Comparison of ENCODE assay signal across 8 mouse cellular contexts in genomic region chr1:180569453-180569852, GRCm38 (mm10). TPM values are rescaled to one million over a fixed set of nuclear protein-coding genes. Genes with fewer than 3 reads are reported as not detected.
DNase-seq lines count a peak whose midpoint lies in the region; ATAC-seq lines count a peak whose summit lies in the region.

No protein-coding gene starts in this region.

- no peaks in the 10 kb centered on the region for H3K9me3 ChIP-seq in heart, embryonic 16.5 days (replicated peaks; ENCODE audit: control insufficient read depth, low read length)
- no peaks in the 10 kb centered on the region for H3K9me3 ChIP-seq in forebrain, embryonic 15.5 days
- H3K9me3 ChIP-seq in midbrain, embryonic 10.5 days (replicated peaks), result peaks cover 22% of the 10 kb centered on the region

- H3K27ac ChIP-seq in heart, embryonic 16.5 days (ENCODE audit: low read length), result peak overlapping the region; percentile 90
- peak overlapping the region; percentile 91 for H3K27ac ChIP-seq in forebrain, embryonic 15.5 days (replicated peaks)
- peak overlapping the region; percentile 97 for H3K27ac ChIP-seq in midbrain, embryonic 10.5 days (replicated peaks)

- no peak for ATAC-seq in heart, embryonic 16.5 days (replicated peaks; ENCODE audit: extremely low read depth, insufficient read depth, low FRiP score)
- ATAC-seq in forebrain, embryonic 15.5 days (replicated peaks), result no peak

- H3K9ac ChIP-seq in heart, embryonic 16.5 days (ENCODE audit: low read length), result peak overlapping the region; percentile 91
- peak overlapping the region; percentile 84 for H3K9ac ChIP-seq in forebrain, embryonic 15.5 days (replicated peaks)

- WGBS in heart, embryonic 16.5 days, result under 1% methylated on average over 17 of the region's 17 CpGs
- WGBS in forebrain, embryonic 15.5 days, result under 1% methylated on average over 17 of the region's 17 CpGs
- WGBS in midbrain, embryonic 10.5 days, result under 1% methylated on average over 17 of the region's 17 CpGs

- peak overlapping the region; percentile 90 for H3K4me3 ChIP-seq in heart, embryonic 16.5 days (ENCODE audit: low read length)
- H3K4me3 ChIP-seq in forebrain, embryonic 15.5 days, result peak overlapping the region; percentile 70
- H3K4me3 ChIP-seq in midbrain, embryonic 10.5 days, result peak overlapping the region; percentile 95

- peaks cover 32% of the 10 kb centered on the region for H3K4me1 ChIP-seq in heart, embryonic 16.5 days (ENCODE audit: control insufficient read depth, insufficient read depth, low read length)
- peaks cover 33% of the 10 kb centered on the region for H3K4me1 ChIP-seq in forebrain, embryonic 15.5 days
- peaks cover 27% of the 10 kb centered on the region for H3K4me1 ChIP-seq in midbrain, embryonic 10.5 days

- peaks cover 8% of the 10 kb centered on the region; the same call in 1 of the 2 replicates for H3K36me3 ChIP-seq in heart, embryonic 16.5 days (ENCODE audit: control insufficient read depth, insufficient read depth)
- H3K36me3 ChIP-seq in forebrain, embryonic 15.5 days, result peaks cover 10% of the 10 kb centered on the region
- H3K36me3 ChIP-seq in midbrain, embryonic 10.5 days, result peaks cover 38% of the 10 kb centered on the region

- DNase-seq in heart, postnatal 36 days, result no peak
- DNase-seq in MEL-GATA-1-ER (ENCODE audit: extremely low read depth, low read depth), result peak; percentile 11
- no peak for DNase-seq in midbrain, embryonic 10.5 days (ENCODE audit: low spot score)
- DNase-seq in right cerebral cortex, postnatal 36 days (ENCODE audit: low spot score in 2 of 2), result no peak
- DNase-seq in thymus, postnatal 14 days, result no peak
- DNase-seq in Muller cell, postnatal 12 days (ENCODE audit: inconsistent ontology term), result no peak

- H3K4me2 ChIP-seq in heart, embryonic 16.5 days (ENCODE audit: low read depth, low read length), result peak overlapping the region; percentile 77
- H3K4me2 ChIP-seq in forebrain, embryonic 15.5 days (replicated peaks), result peak overlapping the region; percentile 77

- intact Hi-C loops in heart, postnatal 36 days (cut with DNase I), result no loop called here

- no peaks in the 10 kb centered on the region for H3K27me3 ChIP-seq in heart, embryonic 16.5 days (ENCODE audit: control insufficient read depth, insufficient read depth, low read length)
- H3K27me3 ChIP-seq in forebrain, embryonic 15.5 days, result no peaks in the 10 kb centered on the region
- no peaks in the 10 kb centered on the region for H3K27me3 ChIP-seq in midbrain, embryonic 10.5 days (ENCODE audit: low read depth, poor library complexity, severe bottlenecking)

RNA-seq across cellular contexts. Expression of gene Parp1, which starts 0.7 kb away (rescaled TPM):
- polyA plus RNA-seq in heart, embryonic 16.5 days (2015; fragmentation: Nextera tagmentation; extraction: Ambion mirVana), result 88.3 and 88.7 TPM in 2 replicates
- 10 to 100 TPM; 61.6 to 73.8 TPM for total RNA-seq in heart, postnatal 36 days (2021)
- 144 and 147 TPM in 2 replicates for polyA plus RNA-seq in forebrain, embryonic 15.5 days (2015; fragmentation: Nextera tagmentation; extraction: Ambion mirVana)
- polyA plus RNA-seq in midbrain, embryonic 10.5 days (2016; fragmentation: Nextera tagmentation; extraction: Ambion mirVana), result 301 and 311 TPM in 2 replicates
